Mouse (Mus musculus): Measurements from ENCODE around the gene Mfsd14a. TPM values are rescaled to one million over a fixed set of nuclear protein-coding genes. Genes with fewer than 3 reads are reported as not detected.
A peak's percentile ranks its signal among the peaks of the same experiment; 100 is the strongest.

Gene Mfsd14a
- polyA plus RNA-seq, 1 experiment from 2014 or later = 62.6 TPM

GRCm38 (mm10) chr3:116642373-116642772 lies 20.1 kb downstream of the Mfsd14a start:
- 95% methylated on average over 2 of the region's 2 CpGs for WGBS
- peaks cover 88% of the 10 kb centered on the region for H3K36me3 ChIP-seq

GRCm38 (mm10) chr3:116641811-116642371 lies 20.6 kb downstream of the Mfsd14a start:
- no peaks in the 10 kb centered on the region for H3K27me3 ChIP-seq
- no peak overlapping the region for H3K4me3 ChIP-seq
- no peak overlapping the region for H3K4me2 ChIP-seq
- no peak overlapping the region for H3K27ac ChIP-seq
- no peaks in the 10 kb centered on the region for H3K4me1 ChIP-seq (replicated peaks)
- H3K36me3 ChIP-seq = peaks cover 89% of the 10 kb centered on the region
- H3K9ac ChIP-seq = no peak overlapping the region
- no peaks in the 10 kb centered on the region for H3K9me3 ChIP-seq
- no peak for ATAC-seq (ENCODE audit: low FRiP score)
- 95% methylated on average over 6 of the region's 6 CpGs for WGBS

More at GRCm38 (mm10) chr3:116642373-116642772, 20.1 kb downstream of the Mfsd14a start:
- Histone ChIP-seq H3K4me1 (replicated peaks) (no peaks in the 10 kb centered on the region), H3K9me3 (no peaks in the 10 kb centered on the region), H3K27ac (no peak overlapping the region), H3K4me3 (no peak overlapping the region), H3K27me3 (no peaks in the 10 kb centered on the region), H3K9ac (no peak overlapping the region), H3K4me2 (no peak overlapping the region)
- no peak for ATAC-seq (ENCODE audit: low FRiP score)

GRCm38 (mm10) chr3:116640024-116640423 lies 22.5 kb downstream of the Mfsd14a start:
- peaks cover 89% of the 10 kb centered on the region for H3K36me3 ChIP-seq
- no peak overlapping the region for H3K27ac ChIP-seq
- WGBS = 82% methylated on average over 1 of the region's 1 CpGs
- no peak overlapping the region for H3K4me2 ChIP-seq
- no peak for ATAC-seq (ENCODE audit: low FRiP score)
- H3K27me3 ChIP-seq = no peaks in the 10 kb centered on the region
- no peak overlapping the region for H3K4me3 ChIP-seq
- H3K9me3 ChIP-seq = no peaks in the 10 kb centered on the region
- peaks cover 6% of the 10 kb centered on the region for H3K4me1 ChIP-seq (replicated peaks)
- H3K9ac ChIP-seq = no peak overlapping the region

- 91% methylated on average over 7 of the region's 7 CpGs for WGBS
- Histone ChIP-seq H3K9me3 (no peaks in the 10 kb centered on the region), H3K4me1 (replicated peaks) (peaks cover 6% of the 10 kb centered on the region), H3K36me3 (peaks cover 92% of the 10 kb centered on the region), H3K4me2 (no peak overlapping the region), H3K9ac (no peak overlapping the region), H3K27me3 (no peaks in the 10 kb centered on the region), H3K27ac (no peak overlapping the region), H3K4me3 (no peak overlapping the region)
- ATAC-seq (ENCODE audit: low FRiP score) = no peak
These were observed 23.9 kb downstream of the Mfsd14a start for GRCm38 (mm10) chr3:116638572-116638971.

- no peak overlapping the region for H3K27ac ChIP-seq
- H3K9ac ChIP-seq = no peak overlapping the region
- peaks cover 6% of the 10 kb centered on the region for H3K4me1 ChIP-seq (replicated peaks)
- no peak overlapping the region for H3K4me2 ChIP-seq
- H3K36me3 ChIP-seq = peaks cover 91% of the 10 kb centered on the region
- H3K4me3 ChIP-seq = no peak overlapping the region
- H3K27me3 ChIP-seq = no peaks in the 10 kb centered on the region
- WGBS = 91% methylated on average over 9 of the region's 9 CpGs
- no peaks in the 10 kb centered on the region for H3K9me3 ChIP-seq
- ATAC-seq (ENCODE audit: low FRiP score) = no peak
These were observed 24.6 kb downstream of the Mfsd14a start for GRCm38 (mm10) chr3:116637693-116638476.

GRCm38 (mm10) chr3:116635799-116636198 lies 26.7 kb downstream of the Mfsd14a start:
- peaks cover 88% of the 10 kb centered on the region for H3K36me3 ChIP-seq
- 73% methylated on average over 5 of the region's 5 CpGs for WGBS
- no peak for ATAC-seq (ENCODE audit: low FRiP score)

GRCm38 (mm10) chr3:116634853-116635252 lies 27.6 kb downstream of the Mfsd14a start:
- H3K27ac ChIP-seq = no peak overlapping the region
- no peaks in the 10 kb centered on the region for H3K9me3 ChIP-seq
- peaks cover 6% of the 10 kb centered on the region for H3K4me1 ChIP-seq (replicated peaks)
- no peak overlapping the region for H3K9ac ChIP-seq
- 97% methylated on average over 8 of the region's 8 CpGs for WGBS
- H3K36me3 ChIP-seq = peaks cover 87% of the 10 kb centered on the region
- H3K4me3 ChIP-seq = no peak overlapping the region
- no peak overlapping the region for H3K4me2 ChIP-seq
- no peak for ATAC-seq (ENCODE audit: low FRiP score)
- no peaks in the 10 kb centered on the region for H3K27me3 ChIP-seq

More at GRCm38 (mm10) chr3:116635799-116636198, 26.7 kb downstream of the Mfsd14a start:
- Histone ChIP-seq H3K27me3 (no peaks in the 10 kb centered on the region), H3K9ac (no peak overlapping the region), H3K4me1 (replicated peaks) (peaks cover 6% of the 10 kb centered on the region), H3K4me2 (no peak overlapping the region), H3K27ac (peak overlapping the region; percentile 66; the same call in 1 of the 2 replicates), H3K9me3 (no peaks in the 10 kb centered on the region), H3K4me3 (no peak overlapping the region)

GRCm38 (mm10) chr3:116634091-116634490 lies 28.4 kb downstream of the Mfsd14a start:
- no peak overlapping the region for H3K27ac ChIP-seq
- H3K4me2 ChIP-seq = no peak overlapping the region
- no peaks in the 10 kb centered on the region for H3K27me3 ChIP-seq
- peaks cover 6% of the 10 kb centered on the region for H3K4me1 ChIP-seq (replicated peaks)
- 94% methylated on average over 3 of the region's 3 CpGs for WGBS
- ATAC-seq (ENCODE audit: low FRiP score) = no peak
- H3K36me3 ChIP-seq = peaks cover 79% of the 10 kb centered on the region
- H3K9ac ChIP-seq = no peak overlapping the region
- H3K4me3 ChIP-seq = no peak overlapping the region
- no peaks in the 10 kb centered on the region for H3K9me3 ChIP-seq

- Histone ChIP-seq H3K27me3 (no peaks in the 10 kb centered on the region), H3K27ac (no peak overlapping the region), H3K9ac (no peak overlapping the region), H3K4me3 (no peak overlapping the region), H3K4me2 (no peak overlapping the region), H3K36me3 (peaks cover 68% of the 10 kb centered on the region), H3K4me1 (replicated peaks) (peaks cover 6% of the 10 kb centered on the region), H3K9me3 (no peaks in the 10 kb centered on the region)
- ATAC-seq (ENCODE audit: low FRiP score) = no peak
- 91% methylated on average over 3 of the region's 3 CpGs for WGBS
These were observed 29.5 kb downstream of the Mfsd14a start for GRCm38 (mm10) chr3:116632971-116633370.

- Histone ChIP-seq H3K27ac (no peak overlapping the region), H3K9ac (no peak overlapping the region), H3K9me3 (no peaks in the 10 kb centered on the region), H3K4me3 (no peak overlapping the region), H3K4me2 (no peak overlapping the region), H3K36me3 (peaks cover 57% of the 10 kb centered on the region), H3K27me3 (no peaks in the 10 kb centered on the region), H3K4me1 (replicated peaks) (peaks cover 6% of the 10 kb centered on the region)
- no peak for ATAC-seq (ENCODE audit: low FRiP score)
- WGBS = 68% methylated on average over 1 of the region's 1 CpGs
These were observed 31.0 kb downstream of the Mfsd14a start for GRCm38 (mm10) chr3:116631459-116631858.

- no peaks in the 10 kb centered on the region for H3K4me1 ChIP-seq (replicated peaks)
- H3K4me3 ChIP-seq = no peak overlapping the region
- no peak overlapping the region for H3K9ac ChIP-seq
- WGBS = 91% methylated on average over 7 of the region's 7 CpGs
- no peak overlapping the region for H3K4me2 ChIP-seq
- H3K27me3 ChIP-seq = no peaks in the 10 kb centered on the region
- no peak overlapping the region for H3K27ac ChIP-seq
- no peak for ATAC-seq (ENCODE audit: low FRiP score)
- peaks cover 36% of the 10 kb centered on the region for H3K36me3 ChIP-seq
- H3K9me3 ChIP-seq = no peaks in the 10 kb centered on the region
These were observed 39.8 kb downstream of the Mfsd14a start for GRCm38 (mm10) chr3:116622641-116623040.

- no peak for ATAC-seq (ENCODE audit: low FRiP score)
- 95% methylated on average over 7 of the region's 7 CpGs for WGBS
These were observed 41.7 kb downstream of the Mfsd14a start for GRCm38 (mm10) chr3:116620636-116621370.

More at GRCm38 (mm10) chr3:116620636-116621370, 41.7 kb downstream of the Mfsd14a start:
- Histone ChIP-seq H3K36me3 (peaks cover 43% of the 10 kb centered on the region), H3K4me1 (replicated peaks) (no peaks in the 10 kb centered on the region), H3K27ac (no peak overlapping the region), H3K9me3 (no peaks in the 10 kb centered on the region), H3K9ac (no peak overlapping the region), H3K4me2 (no peak overlapping the region), H3K4me3 (no peak overlapping the region), H3K27me3 (no peaks in the 10 kb centered on the region)

Measured in hindbrain, embryonic 13.5 days (tissue).